Mouse (Mus musculus) megakaryocyte, adult 5-6 weeks (primary cell): ENCODE measurements around the gene Krtap15. TPM values are rescaled to one million over a fixed set of nuclear protein-coding genes. Genes with fewer than 3 reads are reported as not detected.

Experiments used
- ATAC-seq: 2 replicates; pipeline ENCODE4 v1.8.0; 2016; ENCODE audit warnings: mild to moderate bottlenecking, inconsistent platforms; ENCODE audit not compliant: poor library complexity, severe bottlenecking
- total RNA-seq, 2 experiments: library from RNA; stranded (forward) in 1 of 2; stranded (reverse) in 1 of 2; fragments of 153-499, 151-499 nt in 1 of 2; fragments of 221-1000, 200-1000 nt in 1 of 2; gene quantifications; 2 replicates each; pipeline versions ENCODE4 v1.2.3 to v1.2.4; 2015 to 2017

Krtap15 gene
- total RNA-seq (2015) (not detected in 2 replicates), total RNA-seq (2017) (not detected in 2 replicates)

DNA sequence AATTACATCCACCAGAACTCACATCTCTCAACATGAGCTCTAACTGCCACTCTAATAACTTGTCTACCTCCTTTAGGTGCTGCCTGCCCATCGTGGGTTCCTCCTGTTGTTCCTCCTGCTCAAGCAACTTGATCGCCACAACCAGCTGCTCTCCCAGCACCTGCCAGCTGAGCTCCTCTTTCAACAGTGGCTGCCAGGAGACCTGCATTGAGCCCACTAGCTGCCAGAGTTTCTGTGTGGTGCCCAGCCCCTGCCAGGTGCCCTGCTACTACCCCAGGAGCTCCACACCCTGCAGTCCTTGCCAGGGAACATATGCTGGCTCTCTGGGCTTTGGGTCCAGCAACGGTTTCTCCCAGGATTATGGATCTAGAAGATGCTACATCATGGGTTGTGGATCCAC, at the start of gene Krtap15:
Krtap15 (plus strand) TSS at position 150 of the 400 bp plus-strand sequence.
- no peak for ATAC-seq

DNA sequence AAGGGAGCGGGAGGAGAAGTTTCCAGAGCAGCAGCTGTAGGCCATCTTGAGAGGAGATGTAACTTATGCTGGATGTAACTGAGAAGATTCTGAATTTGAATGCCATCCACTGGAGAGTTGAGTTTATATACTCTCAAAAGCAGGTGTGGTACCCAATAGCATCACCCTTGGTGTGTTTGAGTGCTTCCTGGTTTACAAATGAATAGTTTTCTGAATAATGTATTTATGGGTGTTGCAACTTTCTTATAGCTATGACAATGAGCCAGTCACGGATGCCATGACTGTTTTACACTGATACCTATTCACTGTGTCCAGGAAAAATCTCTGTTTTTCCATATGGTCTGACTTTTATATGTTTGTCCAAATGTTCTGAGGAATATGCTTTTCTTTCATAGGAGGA, 45.9 kb upstream of the Krtap15 start, which contains the start of gene 2310057N15Rik:
2310057N15Rik (minus strand) TSS at position 101 of the 400 bp plus-strand sequence.
- no peak for ATAC-seq

- ATAC-seq: no peak
Measured at GRCm38 (mm10) chr16:88777596-88777995, 42.4 kb upstream of the Krtap15 start, which contains the start of gene Gm5965. Gm5965 (plus strand) TSS chr16:88777896.

- ATAC-seq: no peak
Measured at GRCm38 (mm10) chr16:88786786-88787185, 33.2 kb upstream of the Krtap15 start.

GRCm38 (mm10) chr16:88811827-88812226, 8.2 kb upstream of the Krtap15 start, which contains the start of gene Gm20741:
Gm20741 (minus strand) TSS chr16:88812220.
- no peak for ATAC-seq

DNA sequence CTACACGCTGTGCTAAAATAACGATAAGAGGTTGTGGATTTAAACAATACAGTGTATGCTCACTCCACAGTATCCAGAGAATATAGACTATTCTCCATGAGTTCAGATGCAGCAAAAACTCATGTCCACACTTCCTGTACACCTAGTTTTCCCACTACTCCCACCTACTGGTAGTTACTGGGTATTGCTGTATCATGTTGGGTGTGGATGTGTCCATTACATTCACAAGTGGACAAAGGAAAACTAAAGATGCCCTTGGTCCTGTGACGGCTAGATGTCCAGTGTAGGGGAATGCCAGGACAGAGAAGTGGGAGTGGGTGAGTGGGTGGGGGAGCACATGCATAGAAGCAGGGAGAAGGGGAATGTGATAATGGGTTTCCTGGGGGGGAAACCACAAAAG, 3.7 kb downstream of the Krtap15 start:
- ATAC-seq: no peak

GRCm38 (mm10) chr16:88826095-88826652, 6.2 kb downstream of the Krtap15 start, which contains the start of gene Krtap14:
Krtap14 (minus strand) TSS chr16:88826145.
- no peak for ATAC-seq

- no peak for ATAC-seq
Measured at GRCm38 (mm10) chr16:88826978-88827377, 7.0 kb downstream of the Krtap15 start.

GRCm38 (mm10) chr16:88847363-88847762, 27.3 kb downstream of the Krtap15 start:
- ATAC-seq: no peak

DNA sequence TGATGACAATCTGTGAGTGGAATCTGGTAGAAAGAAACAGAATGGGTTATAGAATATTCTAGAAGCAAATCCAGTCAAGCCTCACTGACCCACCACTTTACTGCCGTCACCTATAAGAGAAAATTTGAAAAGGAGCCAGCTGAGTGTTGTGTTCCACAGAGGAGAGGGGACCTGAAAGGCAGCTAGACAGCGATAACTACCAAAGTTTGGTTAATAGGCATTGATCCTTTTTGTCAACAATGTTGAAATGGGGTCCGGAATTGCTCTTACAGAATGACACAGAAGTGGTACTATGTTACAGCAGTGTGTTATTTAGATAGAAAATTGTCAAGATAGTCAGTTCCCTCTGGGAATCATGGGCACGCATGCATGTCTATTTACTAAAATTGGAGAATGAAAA, 28.5 kb downstream of the Krtap15 start:
- no peak for ATAC-seq

DNA sequence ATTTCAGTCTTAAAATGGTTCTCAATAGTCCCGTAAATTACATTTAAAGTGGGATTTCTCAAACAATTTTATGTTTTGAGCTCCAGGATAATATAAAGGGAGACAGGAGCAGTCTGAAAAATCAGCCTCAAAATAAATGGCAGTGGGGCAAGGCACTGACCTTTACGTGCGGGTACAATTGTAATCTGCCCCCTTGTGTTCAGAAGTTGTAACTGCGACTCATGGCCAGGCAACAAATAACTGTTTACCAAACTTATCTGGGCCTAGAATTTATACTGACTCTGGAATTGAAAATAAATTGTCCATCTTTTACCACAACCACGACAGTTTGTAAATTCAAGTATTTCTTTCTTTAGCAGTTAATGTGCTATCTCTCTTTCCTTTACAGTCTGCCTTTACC, 31.4 kb downstream of the Krtap15 start:
- ATAC-seq: no peak

DNA sequence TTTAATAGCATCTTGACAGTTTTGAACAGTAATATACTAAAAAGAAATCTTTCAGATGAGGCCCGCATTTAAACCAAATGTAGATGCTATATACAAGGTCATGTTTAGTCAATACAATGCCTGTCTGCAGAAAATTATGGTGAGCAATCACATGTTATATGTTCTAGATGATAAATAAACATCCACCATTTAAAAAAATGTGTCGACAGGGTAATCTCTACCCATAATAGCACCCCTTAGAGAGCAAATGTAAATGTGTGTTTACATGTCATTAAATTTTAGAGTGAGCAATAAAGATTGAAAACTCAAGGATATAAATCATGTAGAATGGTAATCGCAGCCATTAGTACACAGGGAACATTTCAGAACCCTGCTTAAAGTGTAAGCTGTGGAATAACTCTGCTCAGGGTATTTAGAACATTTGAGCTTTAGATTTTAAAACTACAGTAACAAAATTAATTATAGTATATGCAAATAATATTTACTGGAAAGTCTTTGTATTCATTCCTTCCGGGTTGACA, 44.9 kb downstream of the Krtap15 start:
- ATAC-seq: no peak

DNA sequence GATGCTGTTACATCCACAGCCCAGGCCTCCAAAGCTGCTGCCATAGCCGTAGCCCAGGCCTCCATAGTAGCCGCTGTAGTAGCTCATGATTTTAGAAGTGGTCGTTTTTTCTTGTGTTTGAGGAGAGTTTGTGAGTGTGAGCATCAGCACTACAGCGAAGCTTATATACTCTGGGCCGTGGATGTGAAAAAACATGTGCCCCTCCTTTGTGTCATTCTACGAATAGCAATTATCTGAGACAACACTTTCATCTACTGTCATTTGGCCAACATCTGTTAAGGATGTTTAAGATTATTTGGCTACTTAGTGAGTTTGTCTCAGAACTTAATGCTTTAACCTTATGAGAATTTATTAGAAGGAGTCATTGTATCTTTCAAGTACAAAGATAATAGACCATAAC, 49.3 kb downstream of the Krtap15 start, which contains the start of gene Krtap19-1:
Krtap19-1 (minus strand) TSS at position 101 of the 400 bp plus-strand sequence.
- no peak for ATAC-seq

- no peak for ATAC-seq
Measured at GRCm38 (mm10) chr16:88874169-88874568, 54.2 kb downstream of the Krtap15 start, which contains the start of gene Krtap19-2. Krtap19-2 (minus strand) TSS chr16:88874269.

- no peak for ATAC-seq
Measured at GRCm38 (mm10) chr16:88877938-88878337, 57.9 kb downstream of the Krtap15 start, which contains the start of gene Krtap19-3. Krtap19-3 (minus strand) TSS chr16:88878038.

Other genes with a start within 250 kb of the Krtap15 start
- not detected in 2 replicates for gene Krtap24-1, start 207.9 kb upstream of the Krtap15 start, total RNA-seq (2015)
- not detected in 2 replicates for gene Krtap24-1, start 207.9 kb upstream of the Krtap15 start, total RNA-seq (2017)
- gene 2310079G19Rik, start 192.5 kb upstream of the Krtap15 start, total RNA-seq (2015): not detected in 2 replicates
- gene 2310079G19Rik, start 192.5 kb upstream of the Krtap15 start, total RNA-seq (2017): not detected in 2 replicates
- not detected in 2 replicates for gene Krtap26-1, start 172.4 kb upstream of the Krtap15 start, total RNA-seq (2015)
- not detected in 2 replicates for gene Krtap26-1, start 172.4 kb upstream of the Krtap15 start, total RNA-seq (2017)
- not detected in 2 replicates for gene Krtap27-1, start 148.5 kb upstream of the Krtap15 start, total RNA-seq (2015)
- gene Krtap27-1, start 148.5 kb upstream of the Krtap15 start, total RNA-seq (2017): not detected in 2 replicates
- gene 2310061N02Rik, start 112.3 kb upstream of the Krtap15 start, total RNA-seq (2015): not detected in 2 replicates
- gene 2310061N02Rik, start 112.3 kb upstream of the Krtap15 start, total RNA-seq (2017): not detected in 2 replicates
- gene Krtap13-1, start 91.4 kb upstream of the Krtap15 start, total RNA-seq (2015): not detected in 2 replicates
- gene Krtap13-1, start 91.4 kb upstream of the Krtap15 start, total RNA-seq (2017): not detected in 2 replicates
- gene Krtap13, start 68.6 kb upstream of the Krtap15 start, total RNA-seq (2015): not detected in 2 replicates
- not detected in 2 replicates for gene Krtap13, start 68.6 kb upstream of the Krtap15 start, total RNA-seq (2017)
- gene 2310034C09Rik, start 61.4 kb upstream of the Krtap15 start, total RNA-seq (2015): not detected in 2 replicates
- not detected in 2 replicates for gene 2310034C09Rik, start 61.4 kb upstream of the Krtap15 start, total RNA-seq (2017)
- not detected in 2 replicates for gene 2310057N15Rik, start 46.0 kb upstream of the Krtap15 start, total RNA-seq (2015)
- gene 2310057N15Rik, start 46.0 kb upstream of the Krtap15 start, total RNA-seq (2017): not detected in 2 replicates
- gene Gm5965, start 42.3 kb upstream of the Krtap15 start, total RNA-seq (2015): not detected in 2 replicates
- gene Gm5965, start 42.3 kb upstream of the Krtap15 start, total RNA-seq (2017): not detected in 2 replicates
- not detected in 2 replicates for gene Gm20741, start 8.0 kb upstream of the Krtap15 start, total RNA-seq (2015)
- not detected in 2 replicates for gene Gm20741, start 8.0 kb upstream of the Krtap15 start, total RNA-seq (2017)
- gene Krtap14, start 5.9 kb downstream of the Krtap15 start, total RNA-seq (2015): not detected in 2 replicates
- gene Krtap14, start 5.9 kb downstream of the Krtap15 start, total RNA-seq (2017): not detected in 2 replicates
- not detected in 2 replicates for gene Krtap19-1, start 49.2 kb downstream of the Krtap15 start, total RNA-seq (2015)
- not detected in 2 replicates for gene Krtap19-1, start 49.2 kb downstream of the Krtap15 start, total RNA-seq (2017)
- not detected in 2 replicates for gene Krtap19-2, start 54.1 kb downstream of the Krtap15 start, total RNA-seq (2015)
- gene Krtap19-2, start 54.1 kb downstream of the Krtap15 start, total RNA-seq (2017): not detected in 2 replicates
- not detected in 2 replicates for gene Krtap19-3, start 57.8 kb downstream of the Krtap15 start, total RNA-seq (2015)
- gene Krtap19-3, start 57.8 kb downstream of the Krtap15 start, total RNA-seq (2017): not detected in 2 replicates
- not detected in 2 replicates for gene Krtap19-4, start 64.9 kb downstream of the Krtap15 start, total RNA-seq (2015)
- not detected in 2 replicates for gene Krtap19-4, start 64.9 kb downstream of the Krtap15 start, total RNA-seq (2017)
- not detected in 2 replicates for gene Krtap19-5, start 76.2 kb downstream of the Krtap15 start, total RNA-seq (2015)
- not detected in 2 replicates for gene Krtap19-5, start 76.2 kb downstream of the Krtap15 start, total RNA-seq (2017)
- not detected in 2 replicates for gene Krtap19-9b, start 112.0 kb downstream of the Krtap15 start, total RNA-seq (2015)
- not detected in 2 replicates for gene Krtap19-9b, start 112.0 kb downstream of the Krtap15 start, total RNA-seq (2017)
- gene Krtap16-3, start 142.7 kb downstream of the Krtap15 start, total RNA-seq (2015): not detected in 2 replicates
- not detected in 2 replicates for gene Krtap16-3, start 142.7 kb downstream of the Krtap15 start, total RNA-seq (2017)
- gene Krtap22-2, start 190.5 kb downstream of the Krtap15 start, total RNA-seq (2015): not detected in 2 replicates
- gene Krtap22-2, start 190.5 kb downstream of the Krtap15 start, total RNA-seq (2017): not detected in 2 replicates
- gene Gm10229, start 195.1 kb downstream of the Krtap15 start, total RNA-seq (2015): not detected in 2 replicates
- gene Gm10229, start 195.1 kb downstream of the Krtap15 start, total RNA-seq (2017): not detected in 2 replicates
- gene Krtap6-1, start 211.5 kb downstream of the Krtap15 start, total RNA-seq (2015): not detected in 2 replicates
- not detected in 2 replicates for gene Krtap6-1, start 211.5 kb downstream of the Krtap15 start, total RNA-seq (2017)
- gene Gm10228, start 221.3 kb downstream of the Krtap15 start, total RNA-seq (2015): not detected in 2 replicates
- gene Gm10228, start 221.3 kb downstream of the Krtap15 start, total RNA-seq (2017): not detected in 2 replicates
- gene Krtap6-5, start 227.7 kb downstream of the Krtap15 start, total RNA-seq (2015): not detected in 2 replicates
- not detected in 2 replicates for gene Krtap6-5, start 227.7 kb downstream of the Krtap15 start, total RNA-seq (2017)
- not detected in 2 replicates for gene 1110025L11Rik, start 243.8 kb downstream of the Krtap15 start, total RNA-seq (2015)
- gene 1110025L11Rik, start 243.8 kb downstream of the Krtap15 start, total RNA-seq (2017): not detected in 2 replicates